Mouse (Mus musculus) embryonic facial prominence, embryonic 10.5 days (tissue): Measurements from ENCODE around the gene Srl. TPM values are rescaled to one million over a fixed set of nuclear protein-coding genes. Genes with fewer than 3 reads are reported as not detected.
A peak's percentile ranks its signal among the peaks of the same experiment; 100 is the strongest.
"Not testable (repeated sequence)": the region's sequence is repeated elsewhere in the genome, so short reads cannot be mapped to it uniquely, and the experiment has no call there.

Experiments used
- DNase-seq: peaks from one replicate; pipeline ENCODE4 v3.0.0-alpha.2; 2017; ENCODE audit warnings: low spot score
- H3K27ac ChIP-seq: fragments of 300-500 bp; sonication (generic); replicated peaks from 2 replicates; pipeline ENCODE4 v1.5.1; 2016; ENCODE audit warnings: mild to moderate bottlenecking
- H3K27me3 ChIP-seq: fragments of 300-500 bp; sonication (generic); replicated peaks from 2 replicates; pipeline ENCODE4 v1.6.1; 2016; ENCODE audit warnings: low read depth, mild to moderate bottlenecking; ENCODE audit not compliant: poor library complexity, severe bottlenecking
- H3K36me3 ChIP-seq: fragments of 300-500 bp; sonication (generic); replicated peaks from 2 replicates; pipeline ENCODE4 v1.6.1; 2016; ENCODE audit warnings: mild to moderate bottlenecking, moderate library complexity
- H3K4me1 ChIP-seq: fragments of 300-500 bp; sonication (generic); 2 replicates; pipeline ENCODE4 v1.6.1; 2016
- H3K4me3 ChIP-seq: fragments of 300-500 bp; sonication (generic); 2 replicates; pipeline ENCODE4 v1.5.1; 2016; ENCODE audit warnings: mild to moderate bottlenecking, moderate library complexity
- H3K9me3 ChIP-seq: fragments of 300-500 bp; sonication (generic); 2 replicates; pipeline ENCODE4 v1.6.1; 2016; ENCODE audit warnings: mild to moderate bottlenecking
- WGBS: fragments of 180-500 bp; shearing (Covaris S2); methylation state at CpG from one replicate; pipeline ENCODE4 v1.1.7; 2016; 5-methylcytosine and 5-hydroxymethylcytosine counted together
- polyA plus RNA-seq: library from polyadenylated mRNA; unstranded; fragments of >200 nt; fragmentation: Nextera tagmentation; extraction: Ambion mirVana; gene quantifications from 2 replicates; pipeline ENCODE4 v1.2.1, GENCODE M21; 2016

Gene Srl
- polyA plus RNA-seq = 25.5 and 26.6 TPM in 2 replicates

DNA sequence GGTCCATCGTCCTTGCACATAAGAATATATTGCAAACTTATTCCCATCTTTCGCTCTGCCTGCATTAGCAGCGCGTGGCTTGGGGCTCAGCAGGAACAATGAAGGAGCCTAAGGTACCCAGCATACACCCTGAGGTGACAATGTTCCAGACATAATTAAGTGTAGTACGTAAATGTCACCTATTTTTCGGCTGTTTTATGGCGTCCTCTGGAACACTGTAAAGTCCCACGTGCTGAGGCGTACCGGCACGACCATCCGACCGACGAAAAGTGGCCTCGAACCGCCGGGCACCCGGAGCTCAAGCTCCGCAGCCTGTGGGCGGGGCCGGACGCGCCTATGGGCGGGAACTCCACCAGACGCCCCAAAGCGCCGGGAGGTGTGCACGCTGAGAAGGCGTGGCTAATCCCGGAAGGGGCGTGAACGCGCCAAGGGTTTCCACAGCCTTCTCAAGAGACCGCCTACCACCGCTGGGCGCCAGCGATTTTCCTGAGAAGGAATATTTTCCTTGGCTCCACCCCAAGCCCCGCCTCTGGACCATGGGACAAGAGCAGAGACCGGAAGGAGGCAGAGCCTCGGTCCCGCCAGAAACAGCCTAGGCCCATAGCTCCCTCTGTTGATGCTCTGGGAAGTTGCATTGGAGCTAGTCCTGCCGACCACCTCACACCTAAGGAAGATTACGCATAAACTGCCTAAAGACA, at the start of gene Srl:
Gene Srl, minus strand, starts transcription at position 316 of the 698 bp plus-strand sequence.
- peak within 1 kb of the TSS; percentile 80 for H3K27ac ChIP-seq
- under 1% methylated on average over 43 of the region's 43 CpGs for WGBS
- H3K9me3 ChIP-seq = 0 out of 2 replicates have a peak, but pooled peaks cover 4% of the 10 kb centered on the region
- H3K27me3 ChIP-seq = no peaks in the 10 kb centered on the region
- peaks cover 24% of the 10 kb centered on the region for H3K36me3 ChIP-seq
- peaks cover 10% of the 10 kb centered on the region; the same call in 1 of the 2 replicates for H3K4me1 ChIP-seq
- H3K4me3 ChIP-seq = peak within 1 kb of the TSS; percentile 62
- DNase-seq = peak; percentile 99

DNA sequence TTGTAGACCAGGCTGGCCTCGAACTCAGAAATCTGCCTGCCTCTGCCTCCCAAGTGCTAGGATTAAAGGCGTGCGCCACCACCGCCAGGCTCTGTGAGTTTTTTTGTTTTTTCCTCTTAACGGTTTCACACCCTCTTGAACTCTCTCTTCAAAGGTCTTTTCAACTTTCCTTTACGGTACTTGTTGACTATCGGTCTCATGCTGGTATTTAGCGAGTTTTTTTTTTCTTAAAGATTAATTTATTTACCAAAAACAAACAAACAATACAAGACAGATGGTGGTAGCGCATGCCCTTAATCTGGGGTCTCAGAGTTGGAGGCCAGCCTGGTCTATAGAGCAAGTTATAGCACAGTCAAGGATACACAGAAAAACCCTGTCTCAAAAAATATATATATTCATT, 48.6 kb upstream of the Srl start:
- DNase-seq = no peak
- Histone ChIP-seq H3K36me3 (peaks cover 13% of the 10 kb centered on the region), H3K4me3 (no peak overlapping the region), H3K9me3 (no peaks in the 10 kb centered on the region), H3K4me1 (peaks cover 53% of the 10 kb centered on the region), H3K27me3 (no peaks in the 10 kb centered on the region), H3K27ac (no peak overlapping the region)
- 95% methylated on average over 9 of the region's 9 CpGs for WGBS

DNA sequence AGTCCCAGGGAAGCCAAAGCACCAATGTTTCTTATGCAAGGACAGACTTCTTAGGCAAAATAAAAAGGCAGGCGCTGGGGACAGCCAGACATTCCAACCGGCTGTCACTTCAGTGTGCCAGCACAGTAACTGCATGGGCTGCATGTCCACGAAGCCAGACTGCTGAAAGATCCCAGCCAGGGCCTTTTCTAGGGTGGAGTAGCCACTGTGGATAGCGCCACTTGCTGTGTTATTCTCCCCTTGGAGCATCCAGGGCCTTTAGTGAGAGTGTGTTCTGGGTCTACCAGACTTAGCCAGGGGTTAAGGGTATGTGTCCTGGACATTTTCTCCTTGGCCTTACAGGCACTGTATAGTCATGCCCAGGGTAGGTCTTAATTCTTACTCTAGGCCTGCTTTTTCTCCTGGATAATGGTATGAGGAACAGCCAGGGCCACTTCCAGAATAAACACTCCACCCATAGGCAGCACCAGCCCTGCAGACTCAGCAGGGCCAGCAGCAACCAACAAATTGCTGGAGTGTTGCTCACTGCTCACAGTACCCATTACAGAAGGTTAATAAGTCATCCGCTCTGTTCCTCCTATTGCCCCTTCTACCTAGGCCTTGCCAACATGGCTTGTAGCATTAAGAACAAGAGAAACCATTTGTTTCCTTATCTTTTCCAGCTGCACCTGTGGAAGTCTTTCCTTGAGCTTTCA, 46.0 kb upstream of the Srl start:
- DNase-seq = peak; percentile 18
- H3K36me3 ChIP-seq = peaks cover 13% of the 10 kb centered on the region
- H3K9me3 ChIP-seq = no peaks in the 10 kb centered on the region
- WGBS = 57% methylated on average over 5 of the region's 5 CpGs
- no peaks in the 10 kb centered on the region for H3K27me3 ChIP-seq
- H3K4me1 ChIP-seq = peaks cover 32% of the 10 kb centered on the region
- peak overlapping the region; percentile 58; the same call in 1 of the 2 replicates for H3K4me3 ChIP-seq
- peak overlapping the region; percentile 91 for H3K27ac ChIP-seq

DNA sequence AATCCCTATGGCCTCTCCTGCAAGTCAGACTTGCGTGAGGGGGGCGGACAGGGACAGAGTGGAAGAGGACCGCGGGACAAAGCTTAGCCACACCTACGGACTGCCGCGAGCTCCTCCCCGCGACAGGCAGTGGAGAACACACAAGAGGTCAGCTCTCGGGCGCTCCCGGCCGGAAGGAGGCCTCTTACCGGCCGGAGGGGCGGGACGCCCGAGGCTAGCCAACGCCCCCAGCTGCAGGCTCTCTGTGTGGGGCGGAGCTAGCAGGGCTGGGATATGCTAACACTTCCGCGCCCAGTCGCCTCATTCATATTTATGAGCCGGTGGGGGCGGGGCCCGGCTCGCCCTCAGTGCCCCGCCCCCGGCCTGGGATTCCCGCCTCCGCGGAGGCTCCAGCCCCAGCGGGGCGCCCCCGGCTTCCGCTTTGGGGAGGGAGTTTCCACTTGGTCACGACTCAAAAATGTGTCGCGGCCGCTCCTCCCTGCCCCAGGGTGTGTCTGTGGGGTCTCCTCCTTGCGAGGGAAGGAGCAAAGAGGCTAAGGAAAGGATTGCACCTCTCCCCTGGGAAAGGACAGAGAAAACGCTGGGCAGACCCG, 45.0 kb upstream of the Srl start:
- H3K4me1 ChIP-seq = peaks cover 27% of the 10 kb centered on the region
- no peaks in the 10 kb centered on the region for H3K9me3 ChIP-seq
- H3K4me3 ChIP-seq = peak overlapping the region; percentile 58
- H3K27ac ChIP-seq = peak overlapping the region; percentile 91
- peak; percentile 98 for DNase-seq
- H3K27me3 ChIP-seq = no peaks in the 10 kb centered on the region
- H3K36me3 ChIP-seq = peaks cover 13% of the 10 kb centered on the region
- WGBS = under 1% methylated on average over 43 of the region's 43 CpGs

DNA sequence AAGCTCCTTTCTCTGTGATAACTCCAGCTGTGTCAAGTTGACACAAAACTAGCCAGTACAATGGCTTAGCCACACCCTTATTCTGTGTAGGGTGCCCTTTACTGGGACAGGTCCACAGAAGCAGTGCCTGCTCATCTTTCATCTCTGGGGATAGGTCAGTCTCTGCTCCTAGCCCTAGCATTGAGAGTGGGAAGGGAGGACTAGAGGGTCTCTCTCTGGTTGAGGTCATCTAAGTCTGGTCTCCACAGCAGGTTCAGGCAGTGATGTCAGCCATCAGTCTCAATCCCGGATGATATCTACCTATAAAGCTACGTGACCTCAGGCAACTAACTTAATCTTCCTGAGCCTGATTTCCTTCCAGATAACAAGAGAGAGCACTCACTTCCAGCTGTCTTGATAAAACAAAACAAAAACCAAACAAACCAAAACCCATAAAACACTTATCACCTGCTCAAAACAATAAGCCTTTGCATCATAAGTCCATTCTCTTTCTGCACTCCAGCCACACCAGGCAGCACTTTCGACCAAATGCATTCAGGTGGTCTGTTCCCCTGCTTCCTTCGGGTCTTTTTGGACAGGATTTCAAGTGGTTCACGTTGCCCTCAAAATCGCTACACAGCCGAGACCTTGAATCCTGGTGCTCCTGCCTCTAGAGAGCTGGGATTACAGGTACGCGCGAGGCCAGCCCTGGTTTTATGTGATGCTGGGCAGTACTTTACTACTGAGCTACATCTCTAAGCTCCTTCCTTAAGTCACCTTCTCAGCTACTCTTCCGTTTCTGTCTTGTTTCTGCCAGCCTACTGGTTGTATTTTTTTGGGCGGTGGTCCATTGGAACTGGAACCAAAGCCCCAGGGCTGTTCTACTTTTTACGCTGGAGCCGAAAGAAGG, 44.3 kb upstream of the Srl start:
- H3K4me1 ChIP-seq = peaks cover 27% of the 10 kb centered on the region
- 10% methylated on average over 14 of the region's 14 CpGs for WGBS
- no peaks in the 10 kb centered on the region for H3K9me3 ChIP-seq
- peaks cover 10% of the 10 kb centered on the region for H3K36me3 ChIP-seq
- H3K27me3 ChIP-seq = no peaks in the 10 kb centered on the region
- DNase-seq = no peak
- peak overlapping the region; percentile 91 for H3K27ac ChIP-seq
- peak overlapping the region; percentile 58 for H3K4me3 ChIP-seq

DNA sequence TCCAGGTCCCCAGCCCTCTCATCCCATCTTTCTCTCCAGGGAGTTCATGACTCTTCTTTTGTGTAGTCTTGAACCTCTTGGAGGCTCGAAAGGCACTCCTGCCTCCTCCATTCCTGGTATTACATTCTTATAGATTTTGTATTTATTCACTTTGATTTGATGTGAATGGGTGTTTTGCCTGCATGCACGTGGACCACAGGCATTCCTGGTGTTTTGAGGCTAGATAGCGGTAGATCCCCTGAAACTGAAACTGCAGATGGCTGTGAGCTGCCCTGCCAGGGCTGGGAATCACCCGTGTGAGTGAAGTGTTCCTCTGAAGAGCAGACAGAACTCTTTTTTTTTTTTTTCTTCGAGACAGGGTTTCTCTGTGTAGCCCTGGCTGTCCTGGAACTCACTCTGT, 42.8 kb upstream of the Srl start:
- no peak for DNase-seq
- Histone ChIP-seq H3K27ac (no peak overlapping the region), H3K4me1 (peaks cover 27% of the 10 kb centered on the region), H3K4me3 (no peak overlapping the region), H3K9me3 (no peaks in the 10 kb centered on the region), H3K36me3 (no peaks in the 10 kb centered on the region), H3K27me3 (no peaks in the 10 kb centered on the region)
- WGBS = 79% methylated on average over 5 of the region's 5 CpGs

DNA sequence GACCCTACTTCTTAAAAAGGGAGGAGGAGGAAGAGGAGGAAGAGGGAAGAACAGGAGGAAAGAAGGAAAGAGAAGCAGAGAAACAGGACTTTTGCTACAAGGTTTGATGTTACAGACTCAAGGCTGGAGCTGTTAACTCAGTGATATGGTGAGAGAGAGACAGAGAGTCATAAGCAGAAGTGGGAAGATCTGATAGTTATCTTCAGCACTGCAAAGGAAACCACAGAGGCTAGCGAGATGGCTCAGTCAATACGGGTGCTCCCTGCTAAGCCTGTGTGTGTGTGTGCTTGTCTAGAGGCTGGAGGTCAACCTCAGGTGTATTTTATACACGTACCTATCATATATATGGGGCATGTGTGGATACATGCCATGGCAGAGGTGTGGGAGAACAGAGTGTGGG, 42.2 kb upstream of the Srl start:
- H3K27me3 ChIP-seq = no peaks in the 10 kb centered on the region
- peaks cover 27% of the 10 kb centered on the region for H3K4me1 ChIP-seq
- no peaks in the 10 kb centered on the region for H3K9me3 ChIP-seq
- WGBS = 88% methylated on average over 3 of the region's 3 CpGs
- no peak overlapping the region for H3K27ac ChIP-seq
- no peaks in the 10 kb centered on the region for H3K36me3 ChIP-seq
- no peak overlapping the region for H3K4me3 ChIP-seq
- DNase-seq = no peak

DNA sequence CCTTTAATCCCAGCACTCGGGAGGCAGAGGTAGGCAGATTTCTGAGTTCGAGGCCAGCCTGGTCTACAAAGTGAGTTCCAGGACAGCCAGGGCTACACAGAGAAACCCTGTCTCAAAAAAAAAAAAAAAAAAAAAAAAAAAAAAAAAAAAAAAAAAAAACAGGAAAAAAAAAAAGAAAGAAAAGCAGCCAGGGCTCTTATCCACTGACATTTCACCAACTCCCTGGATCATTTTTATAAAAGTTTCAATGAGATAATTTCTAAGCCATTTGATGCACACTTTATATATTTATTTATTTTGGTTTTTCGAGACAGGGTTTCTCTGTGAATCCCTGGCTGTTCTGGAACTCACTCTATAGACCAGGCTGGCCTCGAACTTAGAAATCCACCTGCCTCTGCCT, 39.6 kb upstream of the Srl start:
- H3K36me3 ChIP-seq, H3K9me3 ChIP-seq, H3K4me3 ChIP-seq, H3K27me3 ChIP-seq, H3K4me1 ChIP-seq, DNase-seq, H3K27ac ChIP-seq: not testable (repeated sequence)
- WGBS = 79% methylated on average over 4 of the region's 4 CpGs

DNA sequence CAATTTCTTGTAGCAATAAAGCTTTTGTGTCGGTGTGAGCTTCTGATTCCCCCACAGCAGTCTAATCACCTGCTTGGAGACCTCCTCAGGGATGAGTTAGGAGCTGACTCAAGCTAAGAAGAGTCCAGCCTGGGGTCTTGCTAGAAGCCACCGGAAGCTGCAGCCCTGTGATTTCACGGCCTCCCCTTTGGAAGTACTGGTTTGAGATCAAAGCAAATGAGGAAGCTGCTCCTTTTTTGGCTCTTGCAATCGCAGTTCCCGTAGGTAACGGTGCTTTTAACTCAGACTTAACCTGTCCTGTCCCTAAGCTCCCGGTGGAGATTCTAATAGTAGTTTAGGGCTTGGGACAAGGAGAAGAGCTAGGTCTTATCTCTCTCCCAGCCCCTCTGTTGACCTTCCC, 37.0 kb upstream of the Srl start:
- Histone ChIP-seq H3K27ac (no peak overlapping the region), H3K9me3 (no peaks in the 10 kb centered on the region), H3K36me3 (no peaks in the 10 kb centered on the region), H3K4me1 (peaks cover 6% of the 10 kb centered on the region; the same call in 1 of the 2 replicates), H3K4me3 (no peak overlapping the region), H3K27me3 (no peaks in the 10 kb centered on the region)
- WGBS = 71% methylated on average over 7 of the region's 7 CpGs
- no peak for DNase-seq

DNA sequence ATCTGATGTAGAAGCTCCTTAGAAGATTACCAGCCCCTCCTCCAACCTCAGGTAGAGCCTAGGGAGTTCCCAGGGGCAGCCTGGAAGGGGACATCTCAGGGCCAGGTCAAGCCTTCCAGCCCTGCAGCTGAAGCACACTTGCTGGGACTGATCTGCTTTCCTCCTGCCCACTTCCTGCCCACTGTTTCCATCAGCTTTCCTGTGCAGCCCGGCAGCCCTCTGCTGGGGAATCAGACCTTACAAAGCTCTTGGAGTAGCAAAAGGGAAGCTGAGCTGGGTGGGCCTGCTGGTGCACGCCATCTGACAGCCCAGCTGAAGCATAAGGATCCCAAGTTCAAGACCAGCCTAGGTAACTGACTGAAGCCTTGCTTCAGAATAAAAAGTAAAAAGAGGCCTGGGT, 35.3 kb upstream of the Srl start:
- no peak overlapping the region for H3K27ac ChIP-seq
- DNase-seq = no peak
- no peaks in the 10 kb centered on the region for H3K36me3 ChIP-seq
- peaks cover 6% of the 10 kb centered on the region; the same call in 1 of the 2 replicates for H3K4me1 ChIP-seq
- H3K4me3 ChIP-seq = no peak overlapping the region
- H3K9me3 ChIP-seq = no peaks in the 10 kb centered on the region
- 52% methylated on average over 2 of the region's 2 CpGs for WGBS
- H3K27me3 ChIP-seq = no peaks in the 10 kb centered on the region

DNA sequence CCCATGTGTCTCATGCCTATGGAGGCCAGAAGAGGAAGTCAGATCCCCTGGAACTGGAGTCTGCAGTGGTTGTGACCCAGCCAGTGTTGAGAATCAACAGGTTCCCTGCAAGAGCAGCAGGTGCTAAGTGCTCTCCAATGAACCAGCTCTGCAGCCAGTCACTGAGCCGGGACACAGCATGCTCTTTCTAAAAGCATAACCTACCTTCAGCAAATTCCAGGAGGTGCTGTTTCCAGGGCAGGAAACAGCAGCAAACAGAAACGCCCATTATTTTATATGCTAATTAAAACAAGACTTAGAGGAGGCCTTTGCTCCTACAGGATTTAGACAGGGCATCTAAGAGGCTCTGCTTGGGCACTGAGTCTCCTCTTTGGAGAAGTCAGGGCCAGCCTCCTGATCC, 34.4 kb upstream of the Srl start:
- DNase-seq = no peak
- WGBS = 47% methylated on average over 2 of the region's 2 CpGs

DNA sequence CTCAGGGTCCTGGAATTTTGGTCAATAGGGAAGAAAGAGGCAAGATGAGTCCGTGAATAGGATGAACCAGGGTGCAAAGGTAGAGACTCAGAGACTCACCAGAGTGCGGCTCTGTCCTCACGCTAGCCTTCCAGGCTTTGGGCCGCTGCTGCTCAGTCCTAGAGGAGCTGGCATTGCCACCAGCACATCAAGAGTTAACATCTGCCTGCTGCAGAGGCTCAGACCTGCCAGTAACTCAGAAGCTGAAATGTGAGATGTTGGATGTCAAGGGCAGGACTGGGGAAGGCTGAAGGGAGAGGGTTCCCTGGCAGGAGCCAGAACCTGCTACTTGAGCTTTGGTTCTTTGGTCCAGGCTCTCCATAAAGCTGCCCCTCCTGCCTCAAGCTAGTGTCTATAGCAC, 29.1 kb upstream of the Srl start:
- DNase-seq = peak; percentile 52
- peak overlapping the region; percentile 44; the same call in 1 of the 2 replicates for H3K27ac ChIP-seq
- WGBS = 54% methylated on average over 4 of the region's 4 CpGs

More for the DNA sequence above, 34.4 kb upstream of the Srl start:
- H3K4me3 ChIP-seq = no peak overlapping the region
- peaks cover 11% of the 10 kb centered on the region for H3K4me1 ChIP-seq
- H3K27me3 ChIP-seq = no peaks in the 10 kb centered on the region
- no peak overlapping the region for H3K27ac ChIP-seq
- no peaks in the 10 kb centered on the region for H3K36me3 ChIP-seq
- no peaks in the 10 kb centered on the region for H3K9me3 ChIP-seq

More for the DNA sequence above, 29.1 kb upstream of the Srl start:
- Histone ChIP-seq H3K4me1 (peaks cover 23% of the 10 kb centered on the region), H3K27me3 (no peaks in the 10 kb centered on the region), H3K9me3 (no peaks in the 10 kb centered on the region), H3K4me3 (peak overlapping the region; percentile 14; the same call in 1 of the 2 replicates), H3K36me3 (no peaks in the 10 kb centered on the region)
